Mouse (Mus musculus): ENCODE measurements at regions not wholly inside any gene's neighbourhood (a gene's known extent, or its start where the extent isn't known, plus 50 kb on each side); places are given as distances from the start of the nearest gene placed in this dataset.

DNA sequence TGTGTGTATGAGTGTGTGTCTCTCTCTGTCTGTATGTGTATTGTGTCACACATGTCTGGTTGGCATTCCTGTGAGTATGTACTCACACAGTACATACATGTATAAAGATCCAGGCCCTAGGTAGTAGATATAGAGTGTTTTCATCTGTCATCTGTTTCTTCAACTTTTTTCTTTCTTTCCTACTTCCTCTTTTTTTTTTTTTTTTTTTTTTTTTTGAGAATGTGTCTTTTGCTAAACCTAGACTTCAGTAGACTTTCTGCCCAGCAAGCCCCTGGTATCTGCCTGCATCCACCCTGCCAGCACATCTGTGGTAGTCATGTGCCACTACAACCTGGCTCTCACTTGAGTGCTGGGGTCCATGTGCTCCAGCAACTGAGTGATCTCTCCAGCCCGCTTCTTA lies 1073.3 kb downstream of the Diaph3 start:
- TF ChIP-seq GATA1 (IDR thresholded peaks at IDR 0.05; ENCODE audit: borderline replicate concordance, low read length) (no peak), FLI1 (IDR thresholded peaks at IDR 0.05; ENCODE audit: low read length) (no peak)
